In the genomic region with DNA sequence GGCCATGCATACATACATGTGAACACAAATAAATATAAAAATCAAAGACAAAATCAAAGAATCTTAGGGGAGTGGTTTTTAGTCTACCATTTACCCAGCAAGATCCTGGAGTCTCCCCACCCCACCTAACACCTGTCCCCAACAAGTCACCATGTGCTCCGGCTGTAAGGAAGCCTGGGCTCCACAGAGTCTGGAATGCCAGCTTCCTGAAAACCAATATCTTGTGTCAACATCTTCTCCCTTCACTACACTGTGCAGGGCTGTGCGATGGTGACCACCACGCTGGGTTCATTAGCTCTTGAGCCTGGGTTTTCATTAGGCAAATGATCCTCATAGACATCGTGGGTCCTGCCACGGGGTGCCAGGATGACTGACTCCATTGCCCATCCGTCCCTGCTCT, we compare ENCODE assay signal across 22 mouse cellular contexts.
DNase-seq lines count a peak whose midpoint lies in the region; ATAC-seq and TF ChIP-seq lines count a peak whose summit lies in the region.
"Had no signal": no experiment of that assay in that cellular context is flagged by ENCODE, and none has a peak within 500 bp of the region (broad histone marks: within the 10 kb centered on the region; RNA-seq: fewer than 3 reads in every experiment).

No protein-coding gene starts in this region.

- 0 out of 2 replicates have a peak, but pooled peaks cover 3% of the 10 kb centered on the region for H3K4me1 ChIP-seq in kidney, embryonic 14.5 days (ENCODE audit: control insufficient read depth, insufficient read depth, low read length)
- peaks cover 3% of the 10 kb centered on the region; the same call in 1 of the 2 replicates for H3K4me1 ChIP-seq in kidney, embryonic 16.5 days (ENCODE audit: insufficient read depth, low read length)
- no peaks in the 10 kb centered on the region for H3K4me1 ChIP-seq in midbrain, postnatal 0 days (ENCODE audit: insufficient read depth, low read length)
- peaks cover 18% of the 10 kb centered on the region for H3K4me1 ChIP-seq in midbrain, embryonic 10.5 days
- H3K4me1 ChIP-seq: embryonic facial prominence, embryonic 13.5 days; embryonic facial prominence, embryonic 15.5 days had no signal

- no peaks in the 10 kb centered on the region for H3K27me3 ChIP-seq in kidney, embryonic 14.5 days (ENCODE audit: control insufficient read depth, insufficient read depth, low read length)
- H3K27me3 ChIP-seq in kidney, embryonic 16.5 days (ENCODE audit: insufficient read depth, low read length) = no peaks in the 10 kb centered on the region
- H3K27me3 ChIP-seq in midbrain, postnatal 0 days (ENCODE audit: insufficient read depth, low read length) = no peaks in the 10 kb centered on the region
- H3K27me3 ChIP-seq in midbrain, embryonic 10.5 days (ENCODE audit: low read depth, poor library complexity, severe bottlenecking) = no peaks in the 10 kb centered on the region
- H3K27me3 ChIP-seq: embryonic facial prominence, embryonic 13.5 days; embryonic facial prominence, embryonic 15.5 days; forebrain, embryonic 12.5 days had no signal

- TF ChIP-seq CTCF in midbrain, postnatal 0 days (IDR thresholded peaks at IDR 0.05) = no peak

- H3K9ac ChIP-seq in kidney, embryonic 14.5 days (ENCODE audit: low read depth, low read length) = no peak overlapping the region
- H3K9ac ChIP-seq in kidney, embryonic 16.5 days (replicated peaks; ENCODE audit: low read length) = no peak overlapping the region
- H3K9ac ChIP-seq in midbrain, postnatal 0 days (replicated peaks; ENCODE audit: low read length, poor library complexity, severe bottlenecking) = no peak overlapping the region
- H3K9ac ChIP-seq: embryonic facial prominence, embryonic 13.5 days; embryonic facial prominence, embryonic 15.5 days; forebrain, embryonic 12.5 days had no signal

- H3K9me3 ChIP-seq in kidney, embryonic 14.5 days (ENCODE audit: control insufficient read depth, low read length) = no peaks in the 10 kb centered on the region
- H3K9me3 ChIP-seq in kidney, embryonic 16.5 days (ENCODE audit: low read length) = no peaks in the 10 kb centered on the region
- no peaks in the 10 kb centered on the region for H3K9me3 ChIP-seq in midbrain, postnatal 0 days (ENCODE audit: low read length)
- no peaks in the 10 kb centered on the region for H3K9me3 ChIP-seq in midbrain, embryonic 10.5 days (replicated peaks)
- H3K9me3 ChIP-seq: embryonic facial prominence, embryonic 13.5 days; embryonic facial prominence, embryonic 15.5 days; forebrain, embryonic 10.5 days; forebrain, embryonic 12.5 days had no signal

- no peak overlapping the region for H3K4me3 ChIP-seq in kidney, embryonic 14.5 days (ENCODE audit: low read length)
- no peak overlapping the region for H3K4me3 ChIP-seq in kidney, embryonic 16.5 days (ENCODE audit: low read length)
- no peak overlapping the region for H3K4me3 ChIP-seq in midbrain, postnatal 0 days (ENCODE audit: low read depth, low read length)
- H3K4me3 ChIP-seq in midbrain, embryonic 10.5 days = no peak overlapping the region
- H3K4me3 ChIP-seq: embryonic facial prominence, embryonic 13.5 days; embryonic facial prominence, embryonic 15.5 days; erythroblast, embryonic 14.5 days; forebrain, embryonic 10.5 days; forebrain, embryonic 12.5 days had no signal

- H3K27ac ChIP-seq in kidney, embryonic 14.5 days (ENCODE audit: low read depth, low read length) = no peak overlapping the region
- no peak overlapping the region for H3K27ac ChIP-seq in kidney, embryonic 16.5 days (ENCODE audit: low read length)
- H3K27ac ChIP-seq in midbrain, postnatal 0 days (ENCODE audit: low read depth, low read length) = 0 out of 2 replicates have a peak overlapping the region, but pooled peaks have one; percentile 3
- H3K27ac ChIP-seq in midbrain, embryonic 10.5 days (replicated peaks) = no peak overlapping the region
- H3K27ac ChIP-seq: embryonic facial prominence, embryonic 13.5 days; embryonic facial prominence, embryonic 15.5 days; forebrain, embryonic 10.5 days; forebrain, embryonic 12.5 days had no signal

- H3K4me2 ChIP-seq in kidney, embryonic 14.5 days (replicated peaks; ENCODE audit: low read depth, low read length) = no peak overlapping the region
- no peak overlapping the region for H3K4me2 ChIP-seq in kidney, embryonic 16.5 days (replicated peaks; ENCODE audit: low read depth, low read length)
- H3K4me2 ChIP-seq in midbrain, postnatal 0 days (ENCODE audit: low read depth, low read length, poor library complexity, severe bottlenecking) = no peak overlapping the region
- H3K4me2 ChIP-seq: embryonic facial prominence, embryonic 13.5 days; embryonic facial prominence, embryonic 15.5 days; forebrain, embryonic 12.5 days had no signal

- no peaks in the 10 kb centered on the region for H3K36me3 ChIP-seq in kidney, embryonic 14.5 days (ENCODE audit: control insufficient read depth, insufficient read depth, low read length)
- H3K36me3 ChIP-seq in kidney, embryonic 16.5 days (ENCODE audit: insufficient read depth, low read length) = no peaks in the 10 kb centered on the region
- no peaks in the 10 kb centered on the region for H3K36me3 ChIP-seq in midbrain, postnatal 0 days (ENCODE audit: insufficient read depth, low read length)
- H3K36me3 ChIP-seq in midbrain, embryonic 10.5 days = no peaks in the 10 kb centered on the region
- H3K36me3 ChIP-seq: embryonic facial prominence, embryonic 13.5 days; embryonic facial prominence, embryonic 15.5 days; forebrain, embryonic 10.5 days; forebrain, embryonic 12.5 days had no signal

- no peak for DNase-seq in kidney, postnatal 4 days
- DNase-seq in kidney, postnatal 10 days = no peak
- DNase-seq in midbrain, postnatal 0 days (ENCODE audit: low spot score) = no peak
- DNase-seq in midbrain, embryonic 10.5 days (ENCODE audit: low spot score) = no peak
- DNase-seq: adrenal gland, adult 2 months; adrenal gland, postnatal 10 days; adrenal gland, postnatal 25 days; cerebellum, adult 11 months; cerebellum, adult 18-20 months; cerebellum, adult 8-10 months; cerebellum, postnatal 14 days; cerebellum, postnatal 36 days; embryo, embryonic 11 days had no signal

- ATAC-seq in kidney, embryonic 14.5 days (ENCODE audit: low FRiP score, low TSS enrichment) = peak; percentile 42; the same call in 1 of the 2 replicates
- 0 out of 2 replicates have a peak, but pooled peaks have one; percentile 58 for ATAC-seq in kidney, embryonic 16.5 days (ENCODE audit: low FRiP score, low TSS enrichment)
- no peak for ATAC-seq in midbrain, postnatal 0 days (ENCODE audit: low FRiP score)
- ATAC-seq: forebrain, embryonic 14.5 days; forebrain, embryonic 16.5 days had no signal

- 44% methylated on average over 6 of the region's 6 CpGs for WGBS in kidney, embryonic 14.5 days
- WGBS in kidney, embryonic 16.5 days = 32% methylated on average over 6 of the region's 6 CpGs
- 89% methylated on average over 6 of the region's 6 CpGs for WGBS in midbrain, postnatal 0 days
- 79% methylated on average over 6 of the region's 6 CpGs for WGBS in midbrain, embryonic 10.5 days
